Mouse (Mus musculus): ENCODE results near the gene Arhgap21.

The Arhgap21 gene

GRCm38 (mm10) chr2:20896446-20896845, 72.2 kb downstream of the Arhgap21 start:
- no peak for DNase-seq (ENCODE audit: low spot score)

GRCm38 (mm10) chr2:20894100-20894690, 74.5 kb downstream of the Arhgap21 start:
- DNase-seq (ENCODE audit: low spot score): peak; percentile 14

- no peak for DNase-seq (ENCODE audit: low spot score)
Observed at GRCm38 (mm10) chr2:20888751-20889150, 79.9 kb downstream of the Arhgap21 start.

- DNase-seq (ENCODE audit: low spot score): no peak
Observed at GRCm38 (mm10) chr2:20883288-20883687, 85.4 kb downstream of the Arhgap21 start.

GRCm38 (mm10) chr2:20879877-20880605, 88.6 kb downstream of the Arhgap21 start:
- no peak for DNase-seq (ENCODE audit: low spot score)

GRCm38 (mm10) chr2:20874621-20875020, 94.1 kb downstream of the Arhgap21 start:
- no peak for DNase-seq (ENCODE audit: low spot score)

GRCm38 (mm10) chr2:20869212-20869965, 99.3 kb downstream of the Arhgap21 start:
- no peak for DNase-seq (ENCODE audit: low spot score)

- no peak for DNase-seq (ENCODE audit: low spot score)
Observed at GRCm38 (mm10) chr2:20868052-20868451, 100.6 kb downstream of the Arhgap21 start.

- no peak for DNase-seq (ENCODE audit: low spot score)
Observed at GRCm38 (mm10) chr2:20865795-20866194, 102.9 kb downstream of the Arhgap21 start.

- no peak for DNase-seq (ENCODE audit: low spot score)
Observed at GRCm38 (mm10) chr2:20864569-20864968, 104.1 kb downstream of the Arhgap21 start.

GRCm38 (mm10) chr2:20860756-20861155, 107.9 kb downstream of the Arhgap21 start:
- no peak for DNase-seq (ENCODE audit: low spot score)

- no peak for DNase-seq (ENCODE audit: low spot score)
Observed at GRCm38 (mm10) chr2:20849346-20849745, 119.3 kb downstream of the Arhgap21 start.

- no peak for DNase-seq (ENCODE audit: low spot score)
Observed at GRCm38 (mm10) chr2:20831608-20832406, 136.9 kb downstream of the Arhgap21 start.

- DNase-seq (ENCODE audit: low spot score): no peak
Observed at GRCm38 (mm10) chr2:20830882-20831281, 137.8 kb downstream of the Arhgap21 start.

GRCm38 (mm10) chr2:20826258-20826657, 142.4 kb downstream of the Arhgap21 start:
- no peak for DNase-seq (ENCODE audit: low spot score)

GRCm38 (mm10) chr2:20818226-20818625, 150.5 kb downstream of the Arhgap21 start:
- no peak for DNase-seq (ENCODE audit: low spot score)

GRCm38 (mm10) chr2:20813986-20814385, 154.7 kb downstream of the Arhgap21 start:
- DNase-seq (ENCODE audit: low spot score): no peak

- DNase-seq (ENCODE audit: low spot score): peak; percentile 10
Observed at GRCm38 (mm10) chr2:20811506-20811905, 157.2 kb downstream of the Arhgap21 start.

- DNase-seq (ENCODE audit: low spot score): no peak
Observed at GRCm38 (mm10) chr2:20801236-20801890, 167.3 kb downstream of the Arhgap21 start.

Data from ovary, postnatal 36 days (tissue).